Mouse (Mus musculus) common myeloid progenitor, adult 5-6 weeks (primary cell): ENCODE data around the gene Eri3. TPM values are rescaled to one million over a fixed set of nuclear protein-coding genes. Genes with fewer than 3 reads are reported as not detected.

ENCODE experiments used
- ATAC-seq: replicated peaks from 2 replicates; pipeline ENCODE4 v1.8.0; 2016; ENCODE audit warnings: low read depth, mild to moderate bottlenecking, moderate TSS enrichment, inconsistent platforms; ENCODE audit not compliant: poor library complexity, severe bottlenecking
- total RNA-seq: library from RNA; stranded (forward); fragments of 200-1000, 187-1606 nt; gene quantifications from 2 replicates; pipeline ENCODE4 v1.2.3, GENCODE M21; 2017

The Eri3 gene
- total RNA-seq, 1 experiment from 2014 or later, result 37.4 TPM

DNA sequence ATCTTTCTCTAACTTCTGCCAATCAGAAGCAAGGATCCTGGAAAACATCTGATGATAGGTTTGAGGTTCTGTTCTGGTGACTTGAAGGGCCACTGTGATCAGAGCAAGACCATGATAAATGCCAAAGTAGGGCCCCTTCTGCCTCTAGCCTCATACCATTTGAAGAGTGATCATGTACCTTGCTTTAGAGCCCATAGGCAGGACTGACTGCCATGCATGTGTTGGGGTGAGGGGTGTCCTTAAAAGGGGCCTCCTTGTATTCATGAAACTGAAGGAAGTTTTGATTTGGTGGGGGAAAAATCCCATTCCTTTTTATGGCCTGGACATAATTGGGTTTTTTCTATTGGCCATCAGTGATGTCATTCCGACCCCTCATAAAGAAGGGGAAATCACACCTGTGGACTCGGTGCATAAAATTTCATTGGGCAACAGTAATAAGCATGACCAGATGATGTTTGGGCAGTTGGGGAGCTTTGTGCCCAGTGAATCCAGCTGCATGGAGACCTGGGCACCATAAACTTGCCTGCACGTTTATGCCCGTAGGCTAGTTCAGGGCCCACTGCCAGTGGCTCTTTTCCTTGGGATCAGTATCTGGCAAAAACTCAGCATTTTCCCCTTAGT is 63.1 kb downstream of the Eri3 start:
- no peak for ATAC-seq

DNA sequence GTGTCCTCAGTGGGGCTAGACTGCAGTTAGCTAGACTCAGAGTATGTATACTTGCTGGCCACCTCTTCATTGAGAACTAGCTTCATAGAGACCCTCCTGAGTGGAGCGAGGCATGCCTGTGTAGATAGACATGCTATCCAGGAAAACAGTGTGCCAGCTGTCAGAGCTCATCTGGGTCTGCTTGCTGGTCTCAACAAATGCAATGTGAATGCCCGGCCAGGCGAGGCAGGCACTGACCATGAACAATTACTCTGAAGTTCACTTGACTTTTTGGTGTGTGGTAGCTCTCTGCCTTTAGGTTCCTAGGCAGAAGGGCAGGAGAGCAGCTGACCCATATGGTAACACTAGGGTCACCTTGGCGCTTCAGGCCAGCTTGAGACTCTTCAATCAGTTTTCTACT is 66.4 kb downstream of the Eri3 start:
- no peak for ATAC-seq

DNA sequence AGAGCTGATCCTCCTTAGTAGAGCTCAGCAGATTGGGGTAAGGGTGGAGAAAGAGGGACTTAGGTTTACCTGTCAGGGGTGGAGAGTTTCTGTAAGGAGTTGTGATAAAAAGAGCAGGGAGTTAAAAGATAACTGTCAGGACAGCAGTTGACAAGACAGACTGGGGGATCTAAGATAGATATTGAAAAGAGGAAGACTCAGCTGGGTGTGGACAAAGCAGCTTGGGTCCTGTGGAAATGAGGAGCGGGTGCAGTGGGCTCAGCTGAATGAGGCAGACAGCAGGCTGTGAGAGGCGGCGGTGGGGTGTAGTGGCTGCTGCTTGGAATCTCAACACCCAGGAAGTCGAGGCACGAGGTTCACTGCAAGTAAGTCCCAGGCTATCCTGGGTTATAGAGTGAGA is 72.1 kb downstream of the Eri3 start:
- no peak for ATAC-seq

DNA sequence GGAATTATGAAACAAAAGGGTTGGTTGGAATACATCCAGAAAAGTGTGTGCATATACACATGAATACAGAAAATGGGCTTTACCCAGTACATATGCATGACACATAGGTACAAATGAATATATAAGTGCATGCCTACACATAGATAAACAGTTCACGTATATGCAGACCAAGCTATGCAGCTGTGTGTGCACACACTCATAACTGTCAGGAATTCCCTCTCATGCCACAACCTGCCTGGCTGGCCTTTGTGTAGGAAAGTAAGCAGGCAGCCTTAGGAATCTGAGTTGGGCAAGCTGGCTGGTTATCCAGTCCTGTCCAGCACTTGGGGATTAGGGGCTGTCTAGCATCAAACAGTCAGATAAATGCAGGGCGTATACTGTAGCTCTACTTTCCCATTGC is 72.9 kb downstream of the Eri3 start:
- no peak for ATAC-seq

DNA sequence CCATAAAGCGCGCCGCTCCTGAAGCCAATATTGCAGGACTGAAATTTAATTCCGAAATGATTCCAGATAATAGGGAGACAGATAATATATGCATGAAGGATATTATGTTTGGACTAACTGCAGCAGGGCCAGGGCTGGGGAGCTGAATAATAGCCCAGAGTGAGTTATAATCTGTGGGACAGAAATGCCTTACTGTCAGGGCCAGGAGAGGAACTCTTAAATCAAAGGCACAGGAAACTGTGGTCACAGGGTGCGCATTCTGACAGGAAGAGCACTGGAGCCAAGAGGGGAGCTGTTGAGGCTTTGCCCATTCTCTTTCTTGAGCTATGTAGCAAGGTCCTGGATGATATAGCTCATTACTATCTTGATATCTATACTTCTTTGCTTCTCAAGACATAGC is 74.5 kb downstream of the Eri3 start:
- peak; percentile 87 for ATAC-seq

DNA sequence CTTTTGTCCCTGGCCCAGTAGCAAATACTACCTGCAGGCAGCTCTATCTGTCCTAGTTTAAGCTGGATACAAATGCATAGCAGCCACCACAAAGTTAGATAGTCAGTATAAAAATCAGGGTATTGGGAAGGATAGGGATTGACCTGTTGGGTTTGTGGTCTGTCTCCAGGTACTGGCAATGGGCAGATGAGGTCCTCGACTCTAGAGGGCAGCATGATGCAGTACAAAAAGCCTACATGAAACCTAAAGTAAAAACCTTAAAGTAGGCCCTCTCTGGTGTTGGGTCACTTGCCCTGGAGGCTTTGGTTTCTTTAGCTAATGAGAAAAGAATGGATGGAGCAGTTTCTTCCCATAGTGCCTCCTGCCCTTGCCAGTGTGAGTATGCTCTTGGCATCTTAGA is 78.3 kb downstream of the Eri3 start:
- ATAC-seq, result no peak

DNA sequence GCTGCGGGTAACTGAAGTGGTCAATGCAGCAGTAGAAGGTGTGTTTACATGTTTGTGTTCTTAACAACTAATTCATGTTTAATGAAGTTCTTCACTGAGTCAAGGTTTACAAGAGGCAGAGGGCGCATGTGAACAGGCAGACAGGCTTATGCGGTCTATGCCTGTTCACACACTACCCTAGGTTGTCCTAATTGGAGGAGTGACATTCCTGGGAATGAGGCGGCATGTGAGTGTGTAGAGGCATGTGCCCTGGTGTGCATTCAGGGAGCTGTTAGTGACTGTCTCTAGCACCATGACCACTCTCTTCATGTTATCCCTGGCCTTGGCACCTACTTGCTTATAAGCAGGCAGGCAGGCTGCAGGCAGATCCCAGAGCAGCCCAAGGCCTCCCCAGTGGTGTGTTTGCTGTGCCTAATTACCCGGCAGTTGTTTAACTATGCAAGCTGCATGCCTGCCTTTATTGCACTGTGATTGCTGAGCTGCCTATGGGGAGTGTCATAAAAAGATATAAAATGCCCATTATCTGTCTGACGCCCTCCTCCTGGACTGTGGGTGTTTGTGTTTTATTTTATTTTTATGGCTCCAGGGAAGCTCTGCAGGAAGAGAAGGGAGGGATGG is 80.0 kb downstream of the Eri3 start:
- no peak for ATAC-seq

DNA sequence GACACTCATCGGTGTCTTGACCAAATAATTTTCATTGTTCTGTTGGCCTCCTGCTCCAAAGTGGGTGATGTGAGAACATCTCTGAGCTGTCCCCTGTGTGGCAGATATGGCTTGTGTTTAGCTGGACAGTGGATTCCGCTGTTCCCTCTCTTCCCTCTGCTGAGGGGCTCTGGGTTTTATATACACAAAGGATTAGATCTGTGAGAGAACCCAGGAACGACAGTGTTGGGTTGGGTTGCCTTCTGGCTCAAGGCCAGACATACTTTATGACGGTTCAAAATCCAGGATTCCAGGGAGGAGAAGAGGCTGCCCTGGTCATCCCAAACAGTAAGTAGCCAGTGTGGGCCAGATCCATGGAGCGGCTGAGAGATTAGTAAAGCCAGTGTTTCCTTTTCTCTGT is 83.4 kb downstream of the Eri3 start:
- no peak for ATAC-seq

DNA sequence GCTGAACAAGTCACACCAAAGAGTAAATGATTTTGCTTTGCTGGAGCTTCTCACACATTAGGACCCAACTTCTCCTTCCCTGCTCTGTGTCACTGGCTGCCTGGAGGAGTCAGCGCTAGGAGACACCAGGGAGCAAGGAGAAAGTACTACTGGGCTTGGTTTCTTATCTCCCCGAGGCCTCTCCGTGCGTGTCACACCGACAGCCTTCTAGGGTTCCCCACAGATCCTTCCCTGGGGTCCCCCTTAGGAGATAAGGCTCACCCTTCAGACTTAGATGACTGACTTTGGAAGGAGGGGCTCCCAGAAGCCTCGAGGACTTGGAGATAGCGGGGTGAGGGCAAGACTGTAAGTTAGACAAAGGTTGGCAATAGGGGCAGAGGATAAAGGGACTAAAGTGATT is 84.5 kb downstream of the Eri3 start:
- ATAC-seq, result peak; percentile 56

DNA sequence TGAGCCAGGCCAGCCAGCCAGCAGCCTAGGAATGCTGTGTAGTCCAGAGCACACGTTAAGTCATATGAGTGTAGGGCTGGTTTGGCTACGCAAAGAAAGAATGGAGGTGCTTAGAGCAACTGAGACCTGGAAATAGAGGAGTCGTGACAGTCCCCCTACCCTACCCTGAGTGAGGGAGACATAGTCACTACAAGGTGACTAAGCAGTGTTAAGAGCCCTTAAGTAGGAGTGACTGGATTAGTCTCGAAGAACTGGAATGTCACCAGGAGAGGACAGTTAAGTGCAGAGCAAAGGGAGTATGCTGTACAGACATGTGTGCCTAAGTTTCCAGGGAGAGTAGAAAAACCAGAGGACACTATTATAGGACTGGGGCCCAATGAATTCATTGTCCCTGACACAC is 86.0 kb downstream of the Eri3 start:
- no peak for ATAC-seq

DNA sequence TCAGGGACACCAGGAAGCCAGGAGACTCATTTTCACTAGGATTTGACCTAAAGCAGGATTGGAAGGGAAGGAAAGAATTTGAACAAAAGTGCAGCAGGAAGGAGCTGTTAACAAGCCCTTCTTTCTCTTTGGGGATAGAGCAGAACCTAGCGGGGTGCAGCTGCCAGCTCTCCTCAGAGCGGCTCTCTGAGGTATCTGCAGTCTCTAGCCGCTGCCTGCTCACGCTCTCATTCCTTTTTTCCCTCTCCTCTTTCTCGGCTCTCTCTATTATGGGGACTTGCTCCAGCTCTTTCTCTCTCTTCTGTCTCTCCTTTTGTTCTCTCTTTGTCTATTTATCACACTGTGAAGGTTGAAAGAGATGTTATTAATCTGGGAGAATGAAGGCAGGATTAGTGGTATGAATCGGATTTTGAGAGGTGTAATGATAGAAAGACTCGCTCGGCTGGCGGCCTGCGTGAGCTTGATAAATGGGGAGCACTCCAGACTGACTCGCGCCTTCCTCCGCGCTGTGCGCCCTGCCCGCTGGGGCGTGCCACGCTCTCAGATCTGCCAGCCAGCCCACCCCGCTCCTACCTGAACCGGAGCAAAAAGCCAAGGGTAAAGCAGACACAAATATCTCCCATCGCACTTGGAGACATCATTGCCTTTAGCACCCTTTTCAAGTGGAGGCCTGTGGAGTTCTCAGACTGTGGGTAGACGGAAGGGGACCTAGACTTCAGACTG is 86.9 kb downstream of the Eri3 start:
- ATAC-seq, result no peak

DNA sequence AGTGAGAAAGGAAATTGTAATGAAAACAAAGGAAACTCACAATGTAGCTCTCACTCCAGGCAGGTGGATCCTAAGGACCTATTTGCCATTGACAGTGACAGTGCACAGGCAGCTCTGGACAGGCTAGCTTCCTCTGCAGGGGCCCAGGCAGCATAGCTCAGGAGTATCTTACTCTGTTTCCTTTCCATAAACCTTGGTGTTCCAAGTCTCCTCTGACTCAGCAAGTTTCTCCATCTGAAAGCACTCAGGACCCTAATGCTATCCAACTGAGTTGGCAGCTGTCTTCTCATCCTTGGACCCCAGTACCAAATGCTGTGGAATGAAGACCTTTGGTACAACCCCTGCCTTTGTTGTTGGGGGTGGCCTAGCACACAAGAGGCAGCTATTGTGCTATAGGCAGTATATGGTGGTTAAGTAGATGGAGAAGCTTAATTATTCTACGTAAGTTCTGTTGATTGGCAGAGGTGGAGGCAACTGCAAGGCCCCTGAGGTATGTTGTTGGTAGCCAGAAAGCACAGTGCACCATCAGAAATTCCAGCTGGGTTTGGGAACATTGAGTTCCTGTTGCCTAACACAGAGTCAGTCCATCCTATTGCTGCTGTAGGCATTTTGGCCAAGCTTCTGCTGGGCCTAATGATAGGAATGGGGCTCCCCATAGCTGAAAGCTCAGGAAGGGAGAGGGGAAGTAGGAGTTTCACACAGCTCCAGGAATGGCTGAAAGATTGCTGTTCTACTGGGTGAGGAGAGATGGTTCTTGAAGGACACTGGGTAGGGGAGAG is 90.9 kb downstream of the Eri3 start:
- no peak for ATAC-seq

DNA sequence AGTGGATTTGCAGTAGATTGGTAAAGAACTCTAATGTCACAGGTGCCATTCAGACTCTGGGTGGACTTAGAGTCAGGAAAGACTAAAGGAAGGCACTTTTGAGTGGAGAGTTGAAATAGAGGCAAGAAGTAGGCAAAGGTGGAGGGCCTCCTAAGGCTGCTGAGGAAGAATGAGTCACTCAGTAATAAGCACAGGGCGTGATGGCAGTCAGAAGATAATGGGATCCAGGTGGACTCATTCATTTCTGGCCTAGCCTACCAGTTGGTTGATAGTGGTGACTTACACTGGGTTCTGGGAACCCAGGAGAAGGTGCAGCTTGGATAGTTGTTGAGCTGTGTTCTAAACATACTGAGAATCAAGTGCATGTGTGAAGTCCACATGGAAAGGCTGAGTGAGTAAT is 91.6 kb downstream of the Eri3 start:
- no peak for ATAC-seq

DNA sequence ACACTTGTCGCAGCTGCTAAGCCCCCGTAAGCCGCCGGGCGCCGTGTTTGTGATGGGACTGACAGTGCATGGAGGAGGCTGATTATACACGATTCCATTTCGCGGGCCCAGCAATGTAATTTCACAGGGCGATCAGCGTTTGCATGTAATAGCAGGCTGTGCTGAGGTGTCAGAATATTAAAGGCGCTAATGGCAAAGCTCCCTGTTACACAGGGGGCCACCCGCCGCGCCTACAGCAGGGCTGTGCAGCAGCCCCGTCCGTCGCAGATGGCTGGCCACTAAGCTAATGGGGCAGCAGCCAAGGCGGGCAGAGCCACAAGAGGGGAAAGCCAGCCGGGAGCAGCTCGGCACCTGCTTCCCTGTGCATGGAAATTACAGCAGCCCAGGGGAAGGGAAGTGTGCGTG is 94.9 kb downstream of the Eri3 start:
- no peak for ATAC-seq

DNA sequence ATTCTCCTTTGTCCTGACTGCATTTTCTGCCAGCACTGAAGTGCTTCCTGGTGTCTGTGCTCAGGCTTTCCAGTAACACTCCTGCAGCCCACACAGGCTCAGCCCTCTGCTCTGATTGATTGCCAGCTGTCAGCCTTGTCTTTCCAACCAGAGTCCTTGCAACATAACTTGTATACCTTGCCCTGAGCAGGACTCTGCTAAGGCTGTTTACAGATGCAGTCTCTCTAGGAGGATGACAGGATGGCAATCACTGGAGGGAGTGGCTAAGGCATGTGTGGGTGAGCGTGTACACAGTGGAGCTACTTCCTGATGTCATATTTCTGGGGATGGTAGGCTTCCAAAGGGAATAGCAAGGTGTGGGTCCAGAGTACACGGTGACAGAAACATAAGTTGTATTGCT is 95.7 kb downstream of the Eri3 start:
- ATAC-seq, result no peak

DNA sequence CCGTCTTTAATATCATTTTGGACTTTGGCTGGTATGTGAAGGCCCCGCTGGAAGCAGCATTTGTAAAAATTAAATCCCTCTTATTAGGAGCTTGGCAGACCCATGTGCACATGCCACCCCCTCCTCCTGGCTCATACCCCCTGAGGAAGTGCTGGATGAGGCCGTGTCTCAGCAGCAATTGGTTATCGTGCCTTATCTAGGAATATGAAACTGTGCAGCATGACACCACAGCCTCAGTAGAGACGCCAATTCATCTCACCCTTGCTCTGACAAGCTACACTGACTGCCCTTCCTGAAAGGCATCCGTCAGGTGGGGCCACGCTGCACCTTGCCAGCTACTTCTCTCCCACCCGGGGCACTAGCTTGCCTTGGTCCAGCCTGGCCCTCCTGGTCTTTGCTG is 96.3 kb downstream of the Eri3 start:
- ATAC-seq, result no peak

DNA sequence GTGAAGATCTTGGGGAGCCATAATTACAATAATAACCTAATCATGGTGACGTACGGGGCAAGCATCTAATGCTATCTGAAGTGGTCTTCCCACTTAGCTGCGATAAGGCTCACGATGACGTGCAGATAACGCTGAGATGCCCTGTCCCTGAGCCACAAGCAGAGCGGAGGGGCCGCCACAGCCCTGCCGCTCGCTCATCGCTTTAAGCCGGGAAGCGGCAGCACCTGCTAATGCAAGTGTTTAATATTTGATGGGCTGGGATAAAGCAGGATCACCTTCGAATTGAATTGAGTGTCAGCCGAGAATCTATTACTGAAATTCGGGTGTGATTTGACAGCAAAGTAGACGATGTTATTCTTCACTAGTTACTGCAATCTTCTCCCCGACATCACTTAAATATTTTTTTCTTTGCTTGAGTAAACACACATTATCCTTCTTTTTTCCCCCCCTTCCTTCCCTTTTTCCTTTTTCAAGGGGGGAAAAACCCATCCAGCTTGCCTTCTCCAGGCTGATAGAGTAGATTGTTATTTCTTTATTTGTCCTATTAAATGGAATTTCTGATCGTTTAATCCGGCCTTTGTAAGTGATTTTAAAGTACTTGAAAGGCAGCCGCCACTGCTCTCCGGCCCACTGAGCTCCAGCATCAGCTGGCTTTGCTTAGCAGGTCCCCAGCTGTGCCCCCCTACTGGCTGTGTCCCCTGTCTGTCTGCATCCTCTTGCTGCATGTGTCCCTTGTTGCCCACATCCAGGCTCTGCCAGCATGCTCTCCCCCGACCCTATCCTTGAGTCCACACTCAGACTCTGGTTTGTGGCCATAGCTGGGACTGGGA is 97.0 kb downstream of the Eri3 start:
- no peak for ATAC-seq

DNA sequence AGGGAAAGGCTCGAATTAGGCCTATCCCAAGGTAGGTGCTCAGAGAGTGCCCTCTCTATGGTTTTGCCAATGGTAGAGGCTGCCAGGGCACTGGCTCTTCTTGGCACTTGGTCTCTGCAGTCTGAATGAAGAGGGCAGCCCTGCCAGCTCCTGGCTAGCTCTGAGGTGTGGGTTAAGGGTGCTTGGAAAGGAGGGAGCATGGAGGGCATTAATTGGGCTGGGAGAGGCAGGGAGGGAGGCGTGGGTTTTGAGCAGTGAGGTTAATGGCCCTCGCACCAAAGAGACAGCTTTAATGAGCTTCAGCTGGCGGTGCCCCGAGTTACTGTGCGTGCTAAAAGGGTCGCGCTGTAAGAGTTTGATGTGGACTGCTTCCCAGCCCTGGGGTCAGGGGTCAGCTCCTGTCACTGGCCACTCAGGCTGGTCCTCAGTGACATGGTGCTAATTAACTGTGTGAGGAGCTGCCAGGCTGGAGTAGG is 101.5 kb downstream of the Eri3 start:
- ATAC-seq, result no peak

DNA sequence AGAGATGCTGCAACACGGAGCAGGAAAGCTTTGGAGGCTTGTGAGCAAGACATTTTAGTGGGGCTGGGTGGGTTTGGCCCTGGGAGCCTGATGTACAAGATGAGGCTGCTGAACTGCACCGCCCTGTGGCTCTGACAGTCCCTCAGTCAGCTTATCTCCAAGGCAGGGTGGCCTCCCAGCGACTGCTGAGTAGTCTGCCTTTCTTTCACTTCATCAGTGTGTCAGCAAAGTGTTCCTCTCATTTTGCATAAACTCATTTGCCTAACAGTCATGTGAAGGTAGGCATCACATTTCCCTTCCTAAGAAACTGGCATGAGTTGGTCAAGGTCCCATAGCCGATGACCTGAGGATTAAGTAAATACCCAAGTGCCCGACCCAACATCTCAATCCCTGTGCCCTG is 102.6 kb downstream of the Eri3 start:
- 0 out of 2 replicates have a peak, but pooled peaks have one; percentile 36 for ATAC-seq
